Mouse (Mus musculus) thymus, adult 2 months (tissue): ENCODE measurements around the gene Raet1e. TPM values are rescaled to one million over a fixed set of nuclear protein-coding genes. Genes with fewer than 3 reads are reported as not detected.
A peak's percentile ranks its signal among the peaks of the same experiment; 100 is the strongest.
"Not testable (repeated sequence)": the region's sequence is repeated elsewhere in the genome, so short reads cannot be mapped to it uniquely, and the experiment has no call there.

Source experiments
- DNase-seq: peaks from one replicate; pipeline ENCODE4 v3.0.0; 2021
- H3K27ac ChIP-seq: fragments of 200-500 bp; 2 replicates; pipeline ENCODE4 v1.5.1; 2012; ENCODE audit warnings: low read length, control low read depth; ENCODE audit not compliant: control insufficient read depth, insufficient read depth
- H3K27me3 ChIP-seq: fragments of 200-500 bp; 2 replicates; pipeline ENCODE4 v1.6.1; 2012; ENCODE audit warnings: mild to moderate bottlenecking, low read length, moderate library complexity, mixed read lengths; ENCODE audit not compliant: control insufficient read depth, insufficient read depth
- H3K36me3 ChIP-seq: fragments of 200-500 bp; 2 replicates; pipeline ENCODE4 v1.6.1; 2012; ENCODE audit warnings: mild to moderate bottlenecking, low read length, moderate library complexity; ENCODE audit not compliant: control insufficient read depth, insufficient read depth
- H3K4me1 ChIP-seq: fragments of 200-500 bp; replicated peaks from 2 replicates; pipeline ENCODE4 v1.6.1; 2012; ENCODE audit warnings: low read length; ENCODE audit not compliant: control insufficient read depth, insufficient read depth
- H3K4me3 ChIP-seq: fragments of 200-500 bp; 2 replicates; pipeline ENCODE4 v1.5.1; 2012; ENCODE audit warnings: mild to moderate bottlenecking, low read length, control low read depth, moderate library complexity; ENCODE audit not compliant: control insufficient read depth, insufficient read depth
- WGBS: fragments of 180-500 bp; shearing (Covaris S2); methylation state at CpG from one replicate; pipeline ENCODE4 v1.1.7; 2018; 5-methylcytosine and 5-hydroxymethylcytosine counted together
- polyA plus RNA-seq: library from polyadenylated mRNA; depleted of rRNA; stranded (reverse); fragments of >200 nt; gene quantifications from 2 replicates; pipeline ENCODE4 v1.2.3, GENCODE M21; 2012

Raet1e gene
- polyA plus RNA-seq, 1 experiment = 0.38 TPM

GRCm38 (mm10) chr10:22172431-22173334, 14.3 kb downstream of the Raet1e start:
- not testable (repeated sequence) for H3K4me1 ChIP-seq, H3K4me3 ChIP-seq, H3K27ac ChIP-seq, H3K36me3 ChIP-seq, H3K27me3 ChIP-seq, DNase-seq
- 63% methylated on average over 5 of the region's 5 CpGs for WGBS

- 19% methylated on average over 15 of the region's 17 CpGs for WGBS
- H3K27me3 ChIP-seq, H3K27ac ChIP-seq, H3K4me3 ChIP-seq, H3K36me3 ChIP-seq, H3K4me1 ChIP-seq, DNase-seq: not testable (repeated sequence)
Observed at GRCm38 (mm10) chr10:22173335-22174189, 15.2 kb downstream of the Raet1e start.

- not testable (repeated sequence) for DNase-seq, H3K4me1 ChIP-seq, H3K27ac ChIP-seq, H3K36me3 ChIP-seq, H3K4me3 ChIP-seq, H3K27me3 ChIP-seq
- WGBS = 35% methylated on average over 2 of the region's 2 CpGs
Observed at GRCm38 (mm10) chr10:22174190-22174487, 15.8 kb downstream of the Raet1e start.

- not testable (repeated sequence) for H3K27me3 ChIP-seq, H3K27ac ChIP-seq
- WGBS = 94% methylated on average over 2 of the region's 2 CpGs
Observed at GRCm38 (mm10) chr10:22176515-22176914, 18.1 kb downstream of the Raet1e start.

GRCm38 (mm10) chr10:22191035-22191434, 32.7 kb downstream of the Raet1e start:
- DNase-seq, H3K36me3 ChIP-seq, H3K27me3 ChIP-seq, H3K4me1 ChIP-seq, H3K27ac ChIP-seq, H3K4me3 ChIP-seq: not testable (repeated sequence)
- WGBS = 25% methylated on average over 9 of the region's 10 CpGs

More at GRCm38 (mm10) chr10:22176515-22176914, 18.1 kb downstream of the Raet1e start:
- H3K4me3 ChIP-seq, H3K36me3 ChIP-seq, DNase-seq, H3K4me1 ChIP-seq: not testable (repeated sequence)

GRCm38 (mm10) chr10:22201352-22201751, 43.0 kb downstream of the Raet1e start:
- not testable (repeated sequence) for H3K27ac ChIP-seq, H3K27me3 ChIP-seq, DNase-seq, H3K4me1 ChIP-seq, H3K4me3 ChIP-seq, H3K36me3 ChIP-seq
- WGBS = 0% methylated on average over 3 of the region's 3 CpGs

GRCm38 (mm10) chr10:22202784-22203583, 44.6 kb downstream of the Raet1e start:
- WGBS = no CpG with 5 or more reads among the region's 2 CpGs
- H3K4me3 ChIP-seq, H3K27ac ChIP-seq, DNase-seq, H3K27me3 ChIP-seq, H3K36me3 ChIP-seq, H3K4me1 ChIP-seq: not testable (repeated sequence)

GRCm38 (mm10) chr10:22206443-22206842, 48.1 kb downstream of the Raet1e start:
- H3K27ac ChIP-seq, H3K4me1 ChIP-seq, H3K36me3 ChIP-seq, DNase-seq, H3K4me3 ChIP-seq, H3K27me3 ChIP-seq: not testable (repeated sequence)
- 78% methylated on average over 1 of the region's 1 CpGs for WGBS

- not testable (repeated sequence) for H3K4me3 ChIP-seq, H3K36me3 ChIP-seq, H3K27me3 ChIP-seq, H3K27ac ChIP-seq, H3K4me1 ChIP-seq
- DNase-seq = peak; percentile 16
- WGBS = 8% methylated on average over 9 of the region's 11 CpGs
Observed at GRCm38 (mm10) chr10:22212012-22212696, 53.8 kb downstream of the Raet1e start.
